Mouse (Mus musculus) forebrain, embryonic 16.5 days (tissue): ENCODE data around the gene Cnst. TPM values are rescaled to one million over a fixed set of nuclear protein-coding genes. Genes with fewer than 3 reads are reported as not detected.

Source experiments
- ATAC-seq: fragments of 200-750 bp; cut with Nextera tagmentation; 2 replicates; pipeline ENCODE4 v1.8.0; 2017; ENCODE audit warnings: mild to moderate bottlenecking, moderate library complexity
- H3K27ac ChIP-seq: fragments of 300-500 bp; sonication (generic); 2 replicates; pipeline ENCODE4 v1.5.1; 2014; ENCODE audit warnings: low read length, control low read depth
- H3K27me3 ChIP-seq: fragments of 300-500 bp; sonication (generic); replicated peaks from 2 replicates; pipeline ENCODE4 v1.6.1; 2014; ENCODE audit warnings: low read length; ENCODE audit not compliant: control insufficient read depth, insufficient read depth
- H3K36me3 ChIP-seq: fragments of 300-500 bp; sonication (generic); 2 replicates; pipeline ENCODE4 v1.6.1; 2014; ENCODE audit not compliant: control insufficient read depth, insufficient read depth
- H3K4me1 ChIP-seq: fragments of 300-500 bp; sonication (generic); replicated peaks from 2 replicates; pipeline ENCODE4 v1.6.1; 2014; ENCODE audit warnings: low read length; ENCODE audit not compliant: control insufficient read depth, insufficient read depth
- H3K4me2 ChIP-seq: fragments of 300-500 bp; sonication (generic); 2 replicates; pipeline ENCODE4 v1.6.1; 2014; ENCODE audit warnings: mild to moderate bottlenecking, low read length, control low read depth
- H3K4me3 ChIP-seq: fragments of 300-500 bp; sonication (generic); replicated peaks from 2 replicates; pipeline ENCODE4 v1.5.1; 2014; ENCODE audit warnings: mild to moderate bottlenecking, low read length, control low read depth
- H3K9ac ChIP-seq: fragments of 300-500 bp; sonication (generic); replicated peaks from 2 replicates; pipeline ENCODE4 v1.6.1; 2014; ENCODE audit warnings: low read depth, low read length, control low read depth
- H3K9me3 ChIP-seq: fragments of 300-500 bp; sonication (generic); 2 replicates; pipeline ENCODE4 v1.6.1; 2016; ENCODE audit warnings: low read length; ENCODE audit not compliant: control insufficient read depth
- WGBS: fragments of 180-500 bp; shearing (Covaris S2); extraction: QIAGEN DNeasy Blood & Tissue Kit; methylation state at CpG from one replicate; pipeline ENCODE4 v1.1.7; 2014; 5-methylcytosine and 5-hydroxymethylcytosine counted together
- polyA plus RNA-seq: library from polyadenylated mRNA; unstranded; fragments of >200 nt; fragmentation: Nextera tagmentation; extraction: Ambion mirVana; gene quantifications from 2 replicates; pipeline ENCODE4 v1.2.1, GENCODE M21; 2015

Gene Cnst
- polyA plus RNA-seq, 1 experiment from 2014 or later: 32.4 TPM

DNA sequence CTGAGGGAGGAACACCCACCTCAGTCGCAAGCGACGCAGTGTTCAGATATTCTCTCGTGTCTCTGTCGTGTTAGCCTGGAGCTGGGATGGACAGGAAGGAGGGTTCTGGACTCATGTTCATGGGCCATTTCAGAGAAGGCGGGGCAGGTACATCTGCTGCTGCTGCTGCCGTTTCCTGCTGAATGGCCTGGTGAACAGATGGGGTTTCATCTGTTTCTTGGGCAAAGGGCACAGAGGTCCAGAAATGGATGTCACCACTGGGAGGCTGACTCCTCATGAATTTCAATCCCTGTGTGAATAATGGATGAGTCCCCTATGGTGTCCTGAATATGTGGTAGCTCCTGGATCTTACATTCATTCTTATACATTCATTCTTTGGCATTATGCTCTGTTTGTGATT, 21.4 kb downstream of the Cnst start:
- 80% methylated on average over 7 of the region's 7 CpGs for WGBS
- Histone ChIP-seq H3K9ac (no peak overlapping the region), H3K4me3 (no peak overlapping the region), H3K27me3 (no peaks in the 10 kb centered on the region), H3K27ac (no peak overlapping the region), H3K36me3 (no peaks in the 10 kb centered on the region), H3K4me1 (peaks cover 5% of the 10 kb centered on the region; the same call in 1 of the 2 replicates), H3K9me3 (no peaks in the 10 kb centered on the region), H3K4me2 (no peak overlapping the region)
- ATAC-seq: no peak

- Histone ChIP-seq H3K4me2 (no peak overlapping the region), H3K4me1 (peaks cover 5% of the 10 kb centered on the region; the same call in 1 of the 2 replicates), H3K9me3 (no peaks in the 10 kb centered on the region), H3K9ac (no peak overlapping the region), H3K27ac (no peak overlapping the region), H3K27me3 (no peaks in the 10 kb centered on the region), H3K4me3 (no peak overlapping the region), H3K36me3 (no peaks in the 10 kb centered on the region)
- 91% methylated on average over 4 of the region's 4 CpGs for WGBS
- ATAC-seq: no peak
These were observed 22.7 kb downstream of the Cnst start for GRCm38 (mm10) chr1:179568690-179569398.

- WGBS: 93% methylated on average over 1 of the region's 1 CpGs
- ATAC-seq: no peak
- no peaks in the 10 kb centered on the region for H3K36me3 ChIP-seq
- no peaks in the 10 kb centered on the region for H3K9me3 ChIP-seq
- H3K27me3 ChIP-seq: no peaks in the 10 kb centered on the region
- peak overlapping the region; percentile 18; the same call in 1 of the 2 replicates for H3K27ac ChIP-seq
- peaks cover 5% of the 10 kb centered on the region; the same call in 1 of the 2 replicates for H3K4me1 ChIP-seq
- H3K9ac ChIP-seq: no peak overlapping the region
- no peak overlapping the region for H3K4me3 ChIP-seq
- H3K4me2 ChIP-seq: no peak overlapping the region
These were observed 24.3 kb downstream of the Cnst start for GRCm38 (mm10) chr1:179570482-179570881.

DNA sequence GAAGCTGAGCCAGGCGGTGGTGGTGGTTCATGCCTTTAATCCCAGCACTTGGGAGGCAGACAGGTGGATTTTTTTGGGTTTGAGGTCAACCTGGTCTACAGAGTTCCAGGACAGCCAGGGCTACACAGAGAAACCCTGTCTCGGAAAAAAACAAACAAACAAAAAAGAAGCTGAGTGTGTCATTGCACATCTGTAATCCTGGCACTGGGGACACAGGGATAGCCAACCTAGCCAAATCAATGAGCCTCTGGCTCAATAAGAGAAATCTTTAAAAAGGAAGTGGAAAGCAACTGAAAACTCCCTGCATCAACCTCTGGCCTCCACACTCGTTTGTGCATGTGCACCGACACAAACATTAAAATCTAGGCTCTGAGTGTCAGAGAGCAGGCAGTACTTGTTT, 25.5 kb downstream of the Cnst start:
- 91% methylated on average over 4 of the region's 4 CpGs for WGBS
- H3K27me3 ChIP-seq: no peaks in the 10 kb centered on the region
- H3K27ac ChIP-seq: no peak overlapping the region
- H3K9ac ChIP-seq: no peak overlapping the region
- no peaks in the 10 kb centered on the region for H3K36me3 ChIP-seq
- H3K4me1 ChIP-seq: peaks cover 5% of the 10 kb centered on the region; the same call in 1 of the 2 replicates
- ATAC-seq: no peak
- H3K9me3 ChIP-seq: no peaks in the 10 kb centered on the region
- no peak overlapping the region for H3K4me2 ChIP-seq
- H3K4me3 ChIP-seq: no peak overlapping the region

DNA sequence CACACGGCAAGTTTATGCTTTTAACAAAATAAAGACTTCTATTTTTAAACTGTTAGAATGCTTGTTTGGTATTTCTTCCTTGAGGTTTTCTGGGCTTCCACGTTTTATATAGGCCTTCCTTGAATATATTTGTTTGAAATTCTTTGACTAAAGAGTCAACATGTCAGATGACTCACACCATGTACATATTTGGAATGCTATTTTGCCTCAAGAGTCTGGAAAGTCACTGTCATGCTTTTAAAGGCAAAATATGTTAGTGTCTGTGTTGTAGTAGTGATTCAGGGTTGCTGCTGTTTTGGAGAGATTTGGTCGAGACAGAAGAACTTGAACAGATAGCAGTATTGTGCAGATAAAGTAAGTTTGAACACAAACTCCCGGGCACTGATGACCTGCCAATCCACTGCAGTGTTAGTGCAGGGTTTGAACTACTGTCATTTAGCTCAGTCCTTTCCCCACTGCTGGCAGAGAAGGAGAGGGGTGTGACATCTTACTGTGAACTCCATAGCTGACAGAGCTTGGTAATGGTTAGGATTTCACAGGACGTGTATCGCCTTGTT, 27.6 kb downstream of the Cnst start:
- H3K4me2 ChIP-seq: no peak overlapping the region
- ATAC-seq: no peak
- H3K36me3 ChIP-seq: no peaks in the 10 kb centered on the region
- H3K27ac ChIP-seq: no peak overlapping the region
- WGBS: 84% methylated on average over 6 of the region's 6 CpGs
- no peak overlapping the region for H3K4me3 ChIP-seq
- H3K4me1 ChIP-seq: no peaks in the 10 kb centered on the region; the same call in 1 of the 2 replicates
- H3K27me3 ChIP-seq: no peaks in the 10 kb centered on the region
- no peak overlapping the region for H3K9ac ChIP-seq
- H3K9me3 ChIP-seq: no peaks in the 10 kb centered on the region

DNA sequence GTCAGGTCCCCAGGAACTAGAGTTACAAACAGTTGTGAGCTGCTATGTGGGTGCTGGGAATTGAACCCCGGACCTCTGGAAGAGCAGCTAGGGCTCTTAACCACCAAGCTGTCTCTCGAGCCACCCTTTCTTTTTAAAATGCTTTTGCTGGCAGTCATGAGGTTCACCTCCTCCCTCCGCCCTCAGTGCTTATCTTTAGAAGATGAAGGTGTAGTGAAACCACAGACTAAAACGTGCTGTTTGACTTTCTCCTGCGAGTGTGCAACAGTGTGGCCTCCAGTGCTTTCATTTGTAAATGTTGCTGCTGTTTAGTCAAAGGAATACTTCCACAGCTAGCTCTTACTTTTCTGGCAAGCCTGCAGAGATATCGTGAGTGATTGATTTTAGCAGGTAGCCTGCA, 32.5 kb downstream of the Cnst start:
- H3K9me3 ChIP-seq: no peaks in the 10 kb centered on the region
- ATAC-seq: no peak

DNA sequence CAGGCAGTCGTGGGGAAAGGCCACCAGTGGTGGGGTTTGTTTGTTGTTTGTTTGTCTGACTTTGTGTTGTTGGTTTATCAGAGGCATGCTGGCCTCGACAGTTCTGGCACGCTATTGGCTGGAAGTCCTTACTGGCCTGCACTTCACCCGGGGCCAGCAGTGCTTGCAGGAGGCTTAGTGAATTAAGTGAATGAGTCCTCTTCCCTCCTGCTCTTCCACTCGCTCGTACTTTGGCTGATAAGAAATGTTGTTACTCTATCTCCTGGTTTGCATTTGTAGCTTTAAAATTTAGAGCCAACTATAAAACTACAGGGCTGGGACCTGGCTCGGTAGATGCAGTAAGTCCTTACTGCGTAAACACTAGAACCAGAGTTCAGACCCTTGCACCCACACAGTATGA, 34.0 kb downstream of the Cnst start:
- H3K27me3 ChIP-seq: no peaks in the 10 kb centered on the region
- 80% methylated on average over 8 of the region's 8 CpGs for WGBS
- peaks cover 15% of the 10 kb centered on the region for H3K4me1 ChIP-seq
- H3K36me3 ChIP-seq: 0 out of 2 replicates have a peak, but pooled peaks cover 2% of the 10 kb centered on the region
- no peak for ATAC-seq
- H3K9ac ChIP-seq: no peak overlapping the region
- no peak overlapping the region for H3K4me3 ChIP-seq
- H3K27ac ChIP-seq: no peak overlapping the region
- no peaks in the 10 kb centered on the region for H3K9me3 ChIP-seq
- no peak overlapping the region for H3K4me2 ChIP-seq

More for the DNA sequence above, 32.5 kb downstream of the Cnst start:
- no peak overlapping the region for H3K4me3 ChIP-seq
- 0 out of 2 replicates have a peak, but pooled peaks cover 2% of the 10 kb centered on the region for H3K36me3 ChIP-seq
- no peak overlapping the region for H3K9ac ChIP-seq
- no peaks in the 10 kb centered on the region for H3K27me3 ChIP-seq
- peaks cover 15% of the 10 kb centered on the region for H3K4me1 ChIP-seq
- H3K4me2 ChIP-seq: no peak overlapping the region
- H3K27ac ChIP-seq: no peak overlapping the region
- WGBS: 79% methylated on average over 6 of the region's 6 CpGs

DNA sequence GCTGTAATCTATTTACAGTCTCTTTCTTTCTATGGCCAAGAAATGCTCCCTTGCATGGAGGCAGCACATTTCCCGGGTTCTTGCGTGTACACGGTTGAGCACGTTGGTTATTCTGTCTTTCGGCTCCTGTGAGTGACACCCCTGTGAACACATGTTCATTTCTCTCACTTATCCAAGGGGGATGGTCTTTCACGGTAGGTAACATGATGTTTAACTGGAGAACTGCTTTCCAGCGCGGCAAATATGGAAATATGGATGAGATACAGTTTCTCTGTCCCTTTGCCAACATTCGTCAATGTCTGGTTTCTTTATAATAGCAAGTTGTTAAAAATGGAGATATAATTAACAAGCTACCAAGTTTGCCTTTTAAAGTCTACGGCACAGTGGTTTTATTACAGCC, 35.3 kb downstream of the Cnst start:
- no peaks in the 10 kb centered on the region for H3K27me3 ChIP-seq
- H3K36me3 ChIP-seq: 0 out of 2 replicates have a peak, but pooled peaks cover 2% of the 10 kb centered on the region
- H3K27ac ChIP-seq: peak overlapping the region; percentile 73
- no peak overlapping the region for H3K4me3 ChIP-seq
- peak overlapping the region; percentile 23; the same call in 1 of the 2 replicates for H3K4me2 ChIP-seq
- ATAC-seq: peak; percentile 68
- 54% methylated on average over 10 of the region's 10 CpGs for WGBS
- 0 out of 2 replicates have a peak overlapping the region, but pooled peaks have one; percentile 17 for H3K9ac ChIP-seq
- H3K4me1 ChIP-seq: peaks cover 16% of the 10 kb centered on the region
- no peaks in the 10 kb centered on the region for H3K9me3 ChIP-seq

- Histone ChIP-seq H3K27ac (peak overlapping the region; percentile 45), H3K4me2 (no peak overlapping the region), H3K27me3 (no peaks in the 10 kb centered on the region), H3K36me3 (0 out of 2 replicates have a peak, but pooled peaks cover 2% of the 10 kb centered on the region), H3K4me3 (no peak overlapping the region), H3K4me1 (peaks cover 17% of the 10 kb centered on the region), H3K9ac (no peak overlapping the region), H3K9me3 (no peaks in the 10 kb centered on the region)
- ATAC-seq: peak; percentile 77
- 59% methylated on average over 6 of the region's 6 CpGs for WGBS
These were observed 35.9 kb downstream of the Cnst start for GRCm38 (mm10) chr1:179582021-179582433.
